Mouse (Mus musculus) layer of hippocampus, adult 18-20 months (tissue): ENCODE data around the gene Exoc3. TPM values are rescaled to one million over a fixed set of nuclear protein-coding genes. Genes with fewer than 3 reads are reported as not detected.
A peak's percentile ranks its signal among the peaks of the same experiment; 100 is the strongest.

Experiments
- DNase-seq, 2 experiments: peaks; one replicate each; pipeline ENCODE4 v3.0.0; 2022; ENCODE audit warnings: low spot score in 2 of 2
- total RNA-seq, 2 experiments: library from RNA; stranded (reverse); gene quantifications; 2 replicates each; pipeline ENCODE4 v1.2.3; 2021

The Exoc3 gene
- total RNA-seq, 2 experiments from 2014 or later: 63.6 to 70.9 TPM

- no peak for DNase-seq
Measured at GRCm38 (mm10) chr13:74140793-74141192, 67.7 kb downstream of the Exoc3 start.

- no peak for DNase-seq
Measured at GRCm38 (mm10) chr13:74138906-74139647, 69.5 kb downstream of the Exoc3 start.

- no peak for DNase-seq
Measured at GRCm38 (mm10) chr13:74129909-74130308, 78.6 kb downstream of the Exoc3 start.

GRCm38 (mm10) chr13:74127571-74127970 is 81.0 kb downstream of the Exoc3 start:
- DNase-seq: no peak

GRCm38 (mm10) chr13:74122632-74123031 is 85.9 kb downstream of the Exoc3 start:
- no peak for DNase-seq

GRCm38 (mm10) chr13:74121795-74122330 is 86.7 kb downstream of the Exoc3 start:
- no peak for DNase-seq

GRCm38 (mm10) chr13:74121141-74121602 is 87.4 kb downstream of the Exoc3 start, which contains the start of gene Slc9a3:
Slc9a3 (plus strand) TSS chr13:74121457.
- DNase-seq: peak in 1 of 2 experiments; percentile 11

Other genes starting within 250 kb of the Exoc3 start
- not detected for gene Zdhhc11, start 244.9 kb downstream of the Exoc3 start, total RNA-seq
- 100 to 1,000 TPM; 283 to 288 TPM for gene Tppp, start 199.3 kb downstream of the Exoc3 start, total RNA-seq
- 1 to 10 TPM in 1 of 2 experiments, under 1 TPM in 1; 0.94 to 1.5 TPM for gene Cep72, start 146.4 kb downstream of the Exoc3 start, total RNA-seq
- gene Slc9a3, start 87.3 kb downstream of the Exoc3 start, total RNA-seq: 1 to 10 TPM in 1 of 2 experiments, under 1 TPM in 1; 0.77 to 1.3 TPM
- under 1 TPM; 0.50 to 0.58 TPM for gene Ahrr, start 83.6 kb upstream of the Exoc3 start, total RNA-seq
- 10 to 100 TPM; 68.7 to 70.7 TPM for gene Pdcd6, start 108.8 kb upstream of the Exoc3 start, total RNA-seq
- gene Sdha, start 141.5 kb upstream of the Exoc3 start, total RNA-seq: 100 to 1,000 TPM; 347 to 354 TPM
- 10 to 100 TPM; 85.6 to 85.8 TPM for gene Ccdc127, start 141.6 kb upstream of the Exoc3 start, total RNA-seq
- gene Lrrc14b, start 155.3 kb upstream of the Exoc3 start, total RNA-seq: not detected
- 1 to 10 TPM; 5.0 to 5.1 TPM for gene Zfp72, start 182.1 kb upstream of the Exoc3 start, total RNA-seq
- gene Ftl1-ps1, start 191.0 kb upstream of the Exoc3 start, total RNA-seq: 100 to 1,000 TPM; 173 to 201 TPM